In genomic region chr16:90400314-90400713, GRCm38 (mm10) we compare ENCODE assay signal across 9 mouse cellular contexts. TPM values are rescaled to one million over a fixed set of nuclear protein-coding genes. Genes with fewer than 3 reads are reported as not detected.
DNase-seq lines count a peak whose midpoint lies in the region; ATAC-seq lines count a peak whose summit lies in the region.
"Had no signal": no experiment of that assay in that cellular context is flagged by ENCODE, and none has a peak within 500 bp of the region (broad histone marks: within the 10 kb centered on the region; RNA-seq: fewer than 3 reads in every experiment).

No protein-coding gene starts in this region.

- H3K27me3 ChIP-seq in hindbrain, embryonic 11.5 days (ENCODE audit: control insufficient read depth, insufficient read depth, low read length) = no peaks in the 10 kb centered on the region
- no peaks in the 10 kb centered on the region for H3K27me3 ChIP-seq in hindbrain, embryonic 16.5 days (replicated peaks; ENCODE audit: control insufficient read depth, insufficient read depth, low read length)
- no peaks in the 10 kb centered on the region for H3K27me3 ChIP-seq in embryonic facial prominence, embryonic 10.5 days (replicated peaks; ENCODE audit: low read depth, poor library complexity, severe bottlenecking)
- no peaks in the 10 kb centered on the region for H3K27me3 ChIP-seq in kidney, embryonic 16.5 days (ENCODE audit: insufficient read depth, low read length)
- H3K27me3 ChIP-seq: liver, embryonic 13.5 days had no signal

- H3K36me3 ChIP-seq in hindbrain, embryonic 11.5 days (ENCODE audit: control insufficient read depth, insufficient read depth, low read length) = no peaks in the 10 kb centered on the region
- H3K36me3 ChIP-seq in hindbrain, embryonic 16.5 days (ENCODE audit: control insufficient read depth, insufficient read depth, low read length) = no peaks in the 10 kb centered on the region
- H3K36me3 ChIP-seq in embryonic facial prominence, embryonic 10.5 days (replicated peaks) = peaks cover 52% of the 10 kb centered on the region
- H3K36me3 ChIP-seq in kidney, embryonic 16.5 days (ENCODE audit: insufficient read depth, low read length) = no peaks in the 10 kb centered on the region
- H3K36me3 ChIP-seq: liver, embryonic 13.5 days had no signal

- ATAC-seq in hindbrain, embryonic 11.5 days (ENCODE audit: low FRiP score) = peak; percentile 47; the same call in 1 of the 2 replicates
- ATAC-seq in hindbrain, embryonic 16.5 days = no peak
- ATAC-seq in kidney, embryonic 16.5 days (ENCODE audit: low FRiP score, low TSS enrichment) = peak; percentile 70

- H3K4me3 ChIP-seq in hindbrain, embryonic 11.5 days (ENCODE audit: low read depth, low read length) = no peak overlapping the region
- no peak overlapping the region for H3K4me3 ChIP-seq in hindbrain, embryonic 16.5 days (ENCODE audit: low read length)
- peak overlapping the region; percentile 43 for H3K4me3 ChIP-seq in embryonic facial prominence, embryonic 10.5 days
- no peak overlapping the region for H3K4me3 ChIP-seq in kidney, embryonic 16.5 days (ENCODE audit: low read length)
- H3K4me3 ChIP-seq: liver, embryonic 13.5 days had no signal

- DNase-seq in hindbrain, embryonic 11.5 days (ENCODE audit: low spot score) = peak; percentile 65
- peak; percentile 64 for DNase-seq in embryonic facial prominence, embryonic 10.5 days (ENCODE audit: low spot score)
- DNase-seq in retina, embryonic 14.5 days (ENCODE audit: low spot score) = peak; percentile 59
- DNase-seq in cerebellum, adult 9-10 months = no peak
- DNase-seq in right cerebral cortex, postnatal 4 days = no peak
- no peak for DNase-seq in thymus, postnatal 14 days
- DNase-seq: liver, embryonic 13.5 days had no signal

- H3K27ac ChIP-seq in hindbrain, embryonic 11.5 days (ENCODE audit: low read depth, low read length) = no peak overlapping the region
- H3K27ac ChIP-seq in hindbrain, embryonic 16.5 days (ENCODE audit: low read depth, low read length) = no peak overlapping the region
- H3K27ac ChIP-seq in embryonic facial prominence, embryonic 10.5 days (replicated peaks) = peak overlapping the region; percentile 81
- H3K27ac ChIP-seq in kidney, embryonic 16.5 days (ENCODE audit: low read length) = peak overlapping the region; percentile 61; the same call in 1 of the 2 replicates
- H3K27ac ChIP-seq: liver, embryonic 13.5 days had no signal

- H3K9ac ChIP-seq in hindbrain, embryonic 11.5 days (ENCODE audit: low read depth, low read length) = no peak overlapping the region
- H3K9ac ChIP-seq in hindbrain, embryonic 16.5 days (ENCODE audit: low read depth, low read length) = no peak overlapping the region
- H3K9ac ChIP-seq in kidney, embryonic 16.5 days (replicated peaks; ENCODE audit: low read length) = no peak overlapping the region
- H3K9ac ChIP-seq: liver, embryonic 13.5 days had no signal

- H3K4me2 ChIP-seq in hindbrain, embryonic 11.5 days (replicated peaks; ENCODE audit: low read depth, low read length) = no peak overlapping the region
- no peak overlapping the region for H3K4me2 ChIP-seq in hindbrain, embryonic 16.5 days (ENCODE audit: low read length)
- peak overlapping the region; percentile 18; the same call in 1 of the 2 replicates for H3K4me2 ChIP-seq in kidney, embryonic 16.5 days (replicated peaks; ENCODE audit: low read depth, low read length)
- H3K4me2 ChIP-seq: liver, embryonic 13.5 days had no signal

- no peaks in the 10 kb centered on the region for H3K9me3 ChIP-seq in hindbrain, embryonic 11.5 days (ENCODE audit: control insufficient read depth, low read length)
- no peaks in the 10 kb centered on the region for H3K9me3 ChIP-seq in hindbrain, embryonic 16.5 days (ENCODE audit: control insufficient read depth, low read length)
- no peaks in the 10 kb centered on the region for H3K9me3 ChIP-seq in embryonic facial prominence, embryonic 10.5 days
- no peaks in the 10 kb centered on the region for H3K9me3 ChIP-seq in kidney, embryonic 16.5 days (ENCODE audit: low read length)
- H3K9me3 ChIP-seq: liver, embryonic 13.5 days had no signal

- 10% methylated on average over 6 of the region's 9 CpGs for WGBS in hindbrain, embryonic 11.5 days
- 16% methylated on average over 7 of the region's 9 CpGs for WGBS in hindbrain, embryonic 16.5 days
- WGBS in embryonic facial prominence, embryonic 10.5 days = 8% methylated on average over 8 of the region's 9 CpGs
- 10% methylated on average over 6 of the region's 9 CpGs for WGBS in kidney, embryonic 16.5 days

- peaks cover 8% of the 10 kb centered on the region; the same call in 1 of the 2 replicates for H3K4me1 ChIP-seq in hindbrain, embryonic 11.5 days (replicated peaks; ENCODE audit: control insufficient read depth, insufficient read depth, low read length)
- H3K4me1 ChIP-seq in hindbrain, embryonic 16.5 days (ENCODE audit: control insufficient read depth, insufficient read depth, low read depth, low read length) = peaks cover 4% of the 10 kb centered on the region; the same call in 1 of the 2 replicates
- peaks cover 42% of the 10 kb centered on the region for H3K4me1 ChIP-seq in embryonic facial prominence, embryonic 10.5 days
- peaks cover 50% of the 10 kb centered on the region for H3K4me1 ChIP-seq in kidney, embryonic 16.5 days (ENCODE audit: insufficient read depth, low read length)

RNA-seq across cellular contexts. Expression of gene Hunk, which starts 14.5 kb away (rescaled TPM):
- 11.0 and 13.1 TPM in 2 replicates for polyA plus RNA-seq in hindbrain, embryonic 11.5 days (2014; fragmentation: Nextera tagmentation; extraction: Ambion mirVana)
- polyA plus RNA-seq in hindbrain, embryonic 16.5 days (2015; fragmentation: Nextera tagmentation; extraction: Ambion mirVana) = 4.7 and 7.2 TPM in 2 replicates
- polyA plus RNA-seq in embryonic facial prominence, embryonic 10.5 days (2016; fragmentation: Nextera tagmentation; extraction: Ambion mirVana) = 16.5 and 17.2 TPM in 2 replicates
- polyA plus RNA-seq in kidney, embryonic 16.5 days (2015; fragmentation: Nextera tagmentation; extraction: Ambion mirVana) = 11.3 and 12.7 TPM in 2 replicates

Comparison
In these comparisons a context has a peak if more than half of its experiments do, and no peak if none do; other contexts are left out.
1. DNase-seq: peak in hindbrain, embryonic 11.5 days (single experiment), embryonic facial prominence, embryonic 10.5 days (single experiment) and retina, embryonic 14.5 days (single experiment); none in cerebellum, adult 9-10 months (single experiment), right cerebral cortex, postnatal 4 days (single experiment) and thymus, postnatal 14 days (single experiment).
2. H3K27ac ChIP-seq: peak in embryonic facial prominence, embryonic 10.5 days (single experiment) and kidney, embryonic 16.5 days (single experiment); none in hindbrain, embryonic 11.5 days (single experiment) and hindbrain, embryonic 16.5 days (single experiment).